Mouse (Mus musculus) right cerebral cortex, adult 18-20 months (tissue): Measurements from ENCODE around the gene Kcnj16.

Experiments used
- DNase-seq: peaks from one replicate; pipeline ENCODE4 v3.0.0; 2022; ENCODE audit warnings: mixed read lengths

Kcnj16 gene

GRCm38 (mm10) chr11:111057435-111057834 lies 89.6 kb downstream of the Kcnj16 start:
- no peak for DNase-seq

GRCm38 (mm10) chr11:111059440-111059839 lies 91.6 kb downstream of the Kcnj16 start:
- DNase-seq: no peak

GRCm38 (mm10) chr11:111060216-111060615 lies 92.4 kb downstream of the Kcnj16 start:
- no peak for DNase-seq

GRCm38 (mm10) chr11:111064751-111065527 lies 97.1 kb downstream of the Kcnj16 start:
- peak; percentile 73 for DNase-seq

GRCm38 (mm10) chr11:111065635-111066298 lies 97.9 kb downstream of the Kcnj16 start, which contains the start of gene Kcnj2:
Kcnj2 (plus strand) TSS chr11:111066164.
- DNase-seq: peak; percentile 95

- DNase-seq: peak; percentile 33
These were observed 98.5 kb downstream of the Kcnj16 start for GRCm38 (mm10) chr11:111066299-111066691.

- DNase-seq: no peak
These were observed 100.0 kb downstream of the Kcnj16 start for GRCm38 (mm10) chr11:111067787-111068186.

GRCm38 (mm10) chr11:111070460-111070859 lies 102.6 kb downstream of the Kcnj16 start:
- DNase-seq: no peak

GRCm38 (mm10) chr11:111074131-111074530 lies 106.3 kb downstream of the Kcnj16 start:
- no peak for DNase-seq
